Mouse (Mus musculus) myocyte (in vitro differentiated cells): Measurements from ENCODE around the gene Smpd3.

Experiments
- CEBPB ChIP-seq: IDR thresholded peaks from 2 replicates; pipeline ENCODE4 v1.6.1; 2011; ENCODE audit warnings: mild to moderate bottlenecking, moderate library complexity; ENCODE audit not compliant: poor library complexity, insufficient read depth, severe bottlenecking
- E2F4 ChIP-seq: IDR thresholded peaks from one replicate; pipeline ENCODE4 v1.6.1; 2011; ENCODE audit warnings: mild to moderate bottlenecking, control low read depth, moderate library complexity; ENCODE audit not compliant: insufficient read depth
- MAX ChIP-seq: IDR thresholded peaks from one replicate; pipeline ENCODE4 v1.6.1; 2011; ENCODE audit warnings: low read depth, mild to moderate bottlenecking, control low read depth
- MYOG ChIP-seq, 3 experiments: IDR thresholded peaks; one replicate each; pipeline ENCODE4 v1.6.1; 2011; ENCODE audit warnings: control low read depth in 2 of 3, low read depth in 2 of 3, mild to moderate bottlenecking in 2 of 3; ENCODE audit not compliant: insufficient read length in 2 of 3, control insufficient read depth in 1 of 3, insufficient read depth in 1 of 3
- POLR2A ChIP-seq: IDR thresholded peaks from one replicate; pipeline ENCODE4 v1.6.1; 2011; ENCODE audit warnings: low read depth, mild to moderate bottlenecking, control low read depth, moderate library complexity; ENCODE audit not compliant: insufficient read length
- POLR2AphosphoS2 ChIP-seq: IDR thresholded peaks from one replicate; pipeline ENCODE4 v1.6.1; 2011; ENCODE audit warnings: low read depth, control low read depth; ENCODE audit not compliant: insufficient read length
- REST ChIP-seq: IDR thresholded peaks from one replicate; pipeline ENCODE4 v1.6.1; 2011; ENCODE audit warnings: mild to moderate bottlenecking, control low read depth, moderate library complexity; ENCODE audit not compliant: insufficient read depth, insufficient read length
- SRF ChIP-seq: IDR thresholded peaks from one replicate; pipeline ENCODE4 v1.6.1; 2011; ENCODE audit warnings: low read depth; ENCODE audit not compliant: control insufficient read depth, insufficient read length
- TCF12 ChIP-seq: IDR thresholded peaks from one replicate; pipeline ENCODE4 v1.6.1; 2011; ENCODE audit warnings: mild to moderate bottlenecking, control low read depth; ENCODE audit not compliant: poor library complexity, insufficient read depth, severe bottlenecking
- TCF3 ChIP-seq: IDR thresholded peaks from one replicate; pipeline ENCODE4 v1.6.1; 2011; ENCODE audit warnings: low read depth, control low read depth; ENCODE audit not compliant: insufficient read length
- USF1 ChIP-seq: IDR thresholded peaks from one replicate; pipeline ENCODE4 v1.6.1; 2011; ENCODE audit warnings: low read depth, mild to moderate bottlenecking, control low read depth, moderate library complexity

- TF ChIP-seq MYOG (IDR thresholded peaks at IDR 0.05; ENCODE audit: control insufficient read depth in 1 of 3, insufficient read depth in 1 of 3, insufficient read length in 2 of 3, low read depth in 2 of 3) (no peak), USF1 (no peak), TCF3 (no peak), POLR2A (no peak), MAX (no peak), POLR2AphosphoS2 (no peak), TCF12 (no peak), E2F4 (no peak), CEBPB (no peak), SRF (no peak), REST (no peak)
These were observed 48.3 kb downstream of the Smpd3 start for GRCm38 (mm10) chr8:106289464-106289863.
